Mouse (Mus musculus) forebrain, postnatal 0 days (tissue): Measurements from ENCODE around the gene Rpp38. TPM values are rescaled to one million over a fixed set of nuclear protein-coding genes. Genes with fewer than 3 reads are reported as not detected.

Experiments used
- ATAC-seq: fragments of 200-750 bp; cut with Nextera tagmentation; 2 replicates; pipeline ENCODE4 v1.8.0; 2017; ENCODE audit warnings: mild to moderate bottlenecking, moderate library complexity
- DNase-seq: peaks from one replicate; pipeline ENCODE4 v3.0.0-alpha.2; 2015
- H3K27ac ChIP-seq: fragments of 300-500 bp; sonication (generic); 2 replicates; pipeline ENCODE4 v1.5.1; 2014; ENCODE audit warnings: low read depth, mild to moderate bottlenecking, antibody characterized with exemption, low read length, moderate library complexity, mixed read lengths
- H3K27me3 ChIP-seq: fragments of 300-500 bp; sonication (generic); 2 replicates; pipeline ENCODE4 v1.6.1; 2014; ENCODE audit warnings: mild to moderate bottlenecking, low read length, mixed read lengths; ENCODE audit not compliant: insufficient read depth
- H3K36me3 ChIP-seq: fragments of 300-500 bp; sonication (generic); 2 replicates; pipeline ENCODE4 v1.6.1; 2014; ENCODE audit warnings: mild to moderate bottlenecking, moderate library complexity; ENCODE audit not compliant: insufficient read depth
- H3K4me1 ChIP-seq: fragments of 300-500 bp; sonication (generic); 2 replicates; pipeline ENCODE4 v1.6.1; 2014; ENCODE audit warnings: antibody characterized with exemption; ENCODE audit not compliant: insufficient read depth
- H3K4me2 ChIP-seq: fragments of 300-500 bp; sonication (generic); 2 replicates; pipeline ENCODE4 v1.6.1; 2014; ENCODE audit warnings: low read depth, mild to moderate bottlenecking, moderate library complexity
- H3K4me3 ChIP-seq: fragments of 300-500 bp; sonication (generic); 2 replicates; pipeline ENCODE4 v1.5.1; 2014; ENCODE audit warnings: low read depth, low read length, mixed read lengths
- H3K9ac ChIP-seq: fragments of 300-500 bp; sonication (generic); 2 replicates; pipeline ENCODE4 v1.6.1; 2014; ENCODE audit warnings: mild to moderate bottlenecking
- H3K9me3 ChIP-seq: fragments of 300-500 bp; sonication (generic); 2 replicates; pipeline ENCODE4 v1.6.1; 2016; ENCODE audit warnings: low read length
- CTCF ChIP-seq: sonication (generic); IDR thresholded peaks from 2 replicates; pipeline ENCODE4 v1.5.1; 2016; ENCODE audit warnings: antibody characterized with exemption, control low read depth, low read depth
- WGBS: fragments of 180-500 bp; shearing (Covaris S2); extraction: QIAGEN DNeasy Blood & Tissue Kit; methylation state at CpG from one replicate; pipeline ENCODE4 v1.1.7; 2014; 5-methylcytosine and 5-hydroxymethylcytosine counted together
- polyA plus RNA-seq: library from polyadenylated mRNA; unstranded; fragments of >200 nt; fragmentation: Nextera tagmentation; extraction: Ambion mirVana; gene quantifications from 2 replicates; pipeline ENCODE4 v1.2.1, GENCODE M21; 2015
- total RNA-seq: library from RNA; depleted of rRNA; stranded (reverse); fragments of >200 nt; gene quantifications from 2 replicates; pipeline ENCODE4 v1.2.3, GENCODE M21; 2014

The Rpp38 gene
- total and polyA plus RNA-seq, 2 experiments from 2014 or later: 9.4 to 11.8 TPM

DNA sequence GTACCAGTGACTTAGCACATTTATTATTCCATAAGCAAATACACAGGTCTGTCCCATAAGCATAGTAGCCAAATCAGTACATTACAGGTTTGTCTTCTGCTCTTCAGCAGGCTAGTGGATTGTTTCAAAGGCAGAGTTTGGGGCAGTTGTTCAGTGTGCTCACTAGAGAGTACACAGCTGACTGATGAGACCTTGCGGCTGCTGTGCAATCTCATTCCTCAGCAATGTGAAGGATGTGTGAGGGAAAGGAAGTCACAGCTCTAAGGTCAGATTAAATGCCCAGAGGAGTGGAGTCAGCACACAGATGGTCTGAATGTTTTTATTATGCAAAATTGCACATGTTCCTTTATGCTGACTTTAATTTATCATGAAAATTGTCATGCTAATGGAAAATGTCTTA is 5.9 kb downstream of the Rpp38 start:
- Histone ChIP-seq H3K4me3 (no peak overlapping the region), H3K9me3 (no peaks in the 10 kb centered on the region), H3K4me1 (peaks cover 6% of the 10 kb centered on the region), H3K27me3 (no peaks in the 10 kb centered on the region), H3K36me3 (peaks cover 58% of the 10 kb centered on the region), H3K9ac (no peak overlapping the region), H3K27ac (no peak overlapping the region), H3K4me2 (no peak overlapping the region)
- no peak for ATAC-seq
- no peak for DNase-seq
- WGBS: 89% methylated on average over 1 of the region's 1 CpGs
- TF ChIP-seq CTCF: no peak

DNA sequence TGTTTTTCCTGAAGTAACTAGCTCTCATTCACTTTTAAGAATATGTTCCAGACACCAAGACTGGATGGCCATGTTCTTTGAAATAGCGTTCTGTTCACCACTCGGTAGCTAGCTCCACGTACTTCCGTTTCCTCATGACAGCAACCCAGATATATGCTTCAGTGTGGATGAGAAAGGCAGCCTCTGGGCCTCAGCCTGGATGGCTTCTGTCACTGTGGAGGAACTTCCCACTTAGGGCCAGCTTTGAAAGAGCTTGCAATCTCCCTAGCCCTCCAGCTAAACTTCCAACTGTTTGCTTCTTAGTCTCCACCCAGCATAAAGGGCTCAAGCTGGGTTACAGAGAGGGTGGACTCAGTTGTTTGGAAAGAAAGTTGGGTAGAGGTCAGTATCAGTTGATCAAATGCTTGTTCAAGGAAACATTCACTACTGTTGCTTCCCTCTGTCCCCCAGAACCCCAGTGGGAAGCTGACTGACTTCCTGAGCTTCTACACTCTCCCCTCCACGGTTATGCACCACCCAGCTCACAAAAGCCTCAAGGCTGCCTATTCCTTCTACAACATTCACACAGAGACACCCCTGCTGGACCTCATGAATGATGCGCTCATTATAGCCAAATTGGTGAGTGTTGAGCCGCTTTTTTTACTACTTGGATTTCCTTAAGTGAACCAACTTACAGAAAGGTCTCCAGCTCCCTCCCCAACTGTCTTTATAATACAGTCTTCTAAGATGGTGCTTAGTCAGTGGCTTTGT is 7.9 kb downstream of the Rpp38 start:
- TF ChIP-seq CTCF: no peak
- WGBS: 93% methylated on average over 7 of the region's 7 CpGs
- no peak for ATAC-seq

DNA sequence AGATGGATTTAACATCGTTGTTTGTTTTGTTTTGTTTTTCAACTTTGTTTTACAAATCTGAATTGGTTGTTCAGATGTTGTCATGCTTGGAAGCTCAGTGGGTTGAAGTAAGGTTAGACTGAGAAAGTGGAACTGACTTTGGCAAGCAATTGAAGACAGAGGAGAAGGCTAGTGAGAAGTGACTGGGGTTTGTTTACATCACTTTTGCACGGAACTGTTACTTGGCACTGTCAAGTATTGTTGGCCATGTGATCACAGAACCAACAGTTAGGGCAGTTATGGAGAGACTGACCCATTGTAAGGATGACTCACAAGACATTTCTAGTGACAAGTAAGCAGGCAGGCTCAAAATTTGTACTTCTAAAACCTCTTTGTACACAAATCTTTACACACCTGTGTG is 9.3 kb downstream of the Rpp38 start:
- Histone ChIP-seq H3K27me3 (no peaks in the 10 kb centered on the region), H3K4me1 (no peaks in the 10 kb centered on the region), H3K27ac (no peak overlapping the region), H3K4me2 (no peak overlapping the region), H3K9me3 (no peaks in the 10 kb centered on the region), H3K36me3 (peaks cover 66% of the 10 kb centered on the region), H3K4me3 (no peak overlapping the region), H3K9ac (no peak overlapping the region)
- TF ChIP-seq CTCF: no peak
- ATAC-seq (no peak), DNase-seq (no peak)
- 84% methylated on average over 2 of the region's 2 CpGs for WGBS

More for the DNA sequence above, 7.9 kb downstream of the Rpp38 start:
- H3K27ac ChIP-seq: no peak overlapping the region
- no peak overlapping the region for H3K9ac ChIP-seq
- no peaks in the 10 kb centered on the region for H3K27me3 ChIP-seq
- no peaks in the 10 kb centered on the region for H3K4me1 ChIP-seq
- no peak overlapping the region for H3K4me3 ChIP-seq
- no peaks in the 10 kb centered on the region for H3K9me3 ChIP-seq
- H3K36me3 ChIP-seq: peaks cover 66% of the 10 kb centered on the region
- no peak for DNase-seq
- H3K4me2 ChIP-seq: no peak overlapping the region

DNA sequence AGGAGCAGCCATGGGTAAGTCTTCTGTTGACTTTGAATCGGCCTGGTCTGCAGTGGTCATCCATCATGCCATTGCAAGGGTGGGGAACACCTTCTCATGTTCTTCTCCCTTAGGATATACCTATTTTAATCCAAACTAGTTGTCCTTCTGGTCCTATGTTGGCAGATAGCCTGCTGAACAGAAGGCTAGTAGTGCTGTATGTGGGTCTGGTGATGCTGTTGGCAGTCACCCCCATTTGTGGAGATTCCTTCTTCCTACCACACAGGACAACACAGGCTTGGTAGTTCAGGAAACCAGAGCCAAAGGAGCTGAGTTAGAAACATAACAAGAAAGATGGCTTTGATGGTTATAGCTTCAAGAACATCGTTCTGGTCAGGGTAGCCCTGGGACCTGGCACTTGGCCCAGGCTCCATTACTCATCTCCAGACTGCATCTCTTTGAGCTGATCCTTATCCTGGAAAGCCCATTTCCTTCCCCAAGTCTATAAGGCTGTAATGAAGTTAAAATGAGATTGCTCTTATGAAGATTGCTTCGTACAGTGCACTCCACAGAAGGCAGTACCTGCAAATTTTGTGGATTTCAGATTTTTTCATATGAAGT is 26.9 kb downstream of the Rpp38 start:
- DNase-seq (no peak), ATAC-seq (no peak)
- TF ChIP-seq CTCF: no peak

DNA sequence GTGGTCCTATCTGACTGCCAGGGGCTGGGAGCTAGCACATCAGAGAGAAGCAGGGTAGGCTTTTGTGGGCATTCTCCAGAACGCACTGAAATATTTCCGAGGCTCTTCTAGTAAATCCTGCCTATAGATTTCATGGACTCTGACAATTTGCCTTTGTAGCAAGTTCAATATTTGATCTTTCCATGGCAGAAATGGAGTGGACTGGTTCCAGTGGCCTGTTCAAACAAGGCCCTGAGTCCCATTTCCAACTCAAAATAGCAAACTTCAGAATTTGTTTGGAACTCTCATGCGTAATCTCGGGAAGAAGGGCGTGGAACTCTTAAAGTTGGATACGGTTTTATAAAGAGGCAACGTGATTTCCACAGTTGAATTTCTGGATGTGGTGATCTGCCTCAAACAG is 36.6 kb downstream of the Rpp38 start:
- Histone ChIP-seq H3K27me3 (no peaks in the 10 kb centered on the region), H3K9me3 (no peaks in the 10 kb centered on the region), H3K9ac (no peak overlapping the region), H3K4me3 (no peak overlapping the region), H3K27ac (no peak overlapping the region), H3K4me1 (no peaks in the 10 kb centered on the region), H3K4me2 (no peak overlapping the region), H3K36me3 (no peaks in the 10 kb centered on the region)
- DNase-seq: no peak
- no peak for TF ChIP-seq CTCF
- WGBS: 95% methylated on average over 7 of the region's 7 CpGs
- no peak for ATAC-seq

More for the DNA sequence above, 26.9 kb downstream of the Rpp38 start:
- Histone ChIP-seq H3K9me3 (no peaks in the 10 kb centered on the region), H3K27ac (no peak overlapping the region), H3K4me1 (no peaks in the 10 kb centered on the region), H3K9ac (no peak overlapping the region), H3K4me3 (no peak overlapping the region), H3K36me3 (peaks cover 13% of the 10 kb centered on the region), H3K4me2 (no peak overlapping the region), H3K27me3 (no peaks in the 10 kb centered on the region)
- WGBS: 80% methylated on average over 3 of the region's 3 CpGs

DNA sequence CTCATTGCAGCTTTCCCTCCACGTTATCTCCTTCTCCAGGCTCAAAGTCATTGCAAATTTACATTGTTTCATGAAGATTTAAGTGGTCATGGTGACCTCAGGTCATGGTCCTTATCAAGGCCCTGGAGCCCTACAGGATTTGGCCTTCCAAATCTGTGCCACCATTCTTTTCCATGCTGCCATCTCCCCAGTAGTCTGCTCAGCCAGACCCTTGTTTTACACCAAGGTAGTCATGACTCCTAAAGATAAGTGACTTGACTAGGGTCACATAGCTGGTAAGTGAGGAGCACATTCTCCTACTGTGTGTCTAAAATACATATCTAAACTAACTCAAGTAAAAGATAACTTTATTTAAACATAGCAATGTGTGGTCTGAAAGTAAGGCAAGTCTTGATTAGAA is 40.3 kb downstream of the Rpp38 start:
- Histone ChIP-seq H3K4me2 (no peak overlapping the region), H3K9me3 (no peaks in the 10 kb centered on the region), H3K27ac (no peak overlapping the region), H3K4me1 (no peaks in the 10 kb centered on the region), H3K4me3 (no peak overlapping the region), H3K9ac (no peak overlapping the region), H3K27me3 (no peaks in the 10 kb centered on the region), H3K36me3 (no peaks in the 10 kb centered on the region)
- DNase-seq (no peak), ATAC-seq (no peak)
- TF ChIP-seq CTCF: no peak
- 98% methylated on average over 1 of the region's 1 CpGs for WGBS

DNA sequence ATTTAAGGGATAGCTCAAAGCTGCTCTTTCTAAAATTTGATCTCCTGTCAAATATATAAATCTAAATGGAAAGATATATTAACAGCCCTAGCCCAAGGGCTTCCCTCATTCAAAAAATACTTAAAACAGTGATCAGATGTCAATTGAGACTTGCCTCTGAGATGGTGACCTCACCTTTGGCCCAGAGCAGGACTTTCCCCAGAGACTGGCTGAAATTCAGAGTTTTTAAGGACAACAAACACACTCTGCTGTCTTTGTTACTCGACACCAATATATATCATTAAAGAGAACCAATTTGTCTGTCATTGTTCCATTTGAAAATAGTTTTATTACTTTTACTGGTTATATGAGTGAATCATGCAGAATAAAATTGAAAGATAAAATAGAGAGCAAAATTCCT is 42.9 kb downstream of the Rpp38 start:
- Histone ChIP-seq H3K4me2 (no peak overlapping the region), H3K27ac (no peak overlapping the region), H3K27me3 (no peaks in the 10 kb centered on the region), H3K4me3 (no peak overlapping the region), H3K9me3 (no peaks in the 10 kb centered on the region), H3K4me1 (peaks cover 14% of the 10 kb centered on the region), H3K36me3 (no peaks in the 10 kb centered on the region), H3K9ac (no peak overlapping the region)
- ATAC-seq: no peak
- no peak for TF ChIP-seq CTCF
- 72% methylated on average over 1 of the region's 1 CpGs for WGBS
- DNase-seq: no peak
